Mouse (Mus musculus) forebrain, embryonic 13.5 days (tissue): ENCODE data around the gene Farsa. TPM values are rescaled to one million over a fixed set of nuclear protein-coding genes. Genes with fewer than 3 reads are reported as not detected.

Source experiments
- microRNA-seq: library from miRNA; unstranded; fragments of <30 nt; microRNA quantifications from one replicate; pipeline ENCODE4, GENCODE M21; 2016
- polyA plus RNA-seq: library from polyadenylated mRNA; unstranded; fragments of >200 nt; fragmentation: Nextera tagmentation; extraction: Ambion mirVana; gene quantifications from 2 replicates; pipeline ENCODE4 v1.2.1, GENCODE M21; 2015

The Farsa gene
- polyA plus RNA-seq, 1 experiment from 2014 or later: 123 TPM

Small RNAs within 50 kb of the gene (microRNA-seq; reads per million reads assigned to microRNA genes)
- 3.5 reads per million, percentile 7 among the genes with 10 or more reads in this experiment for gene Mir7069

Other genes starting within 250 kb of the Farsa start
- 35.2 and 35.4 TPM in 2 replicates for gene Ier2, start 194.1 kb upstream of the Farsa start, polyA plus RNA-seq
- 53.5 and 59.1 TPM in 2 replicates for gene Trmt1, start 170.7 kb upstream of the Farsa start, polyA plus RNA-seq
- 16.1 and 18.6 TPM in 2 replicates for gene Nacc1, start 169.1 kb upstream of the Farsa start, polyA plus RNA-seq
- 1.9 and 2.1 TPM in 2 replicates for gene Lyl1, start 155.5 kb upstream of the Farsa start, polyA plus RNA-seq
- 3.7 and 3.8 TPM in 2 replicates for gene G430095P16Rik, start 134.0 kb upstream of the Farsa start, polyA plus RNA-seq
- 127 and 145 TPM in 2 replicates for gene Nfix, start 56.6 kb upstream of the Farsa start, polyA plus RNA-seq
- gene Dand5, start 34.2 kb upstream of the Farsa start, polyA plus RNA-seq: 7.3 and 8.2 TPM in 2 replicates
- gene Gadd45gip1, start 25.5 kb upstream of the Farsa start, polyA plus RNA-seq: 42.6 and 47.0 TPM in 2 replicates
- gene Rad23a, start 16.3 kb upstream of the Farsa start, polyA plus RNA-seq: 93.9 and 114 TPM in 2 replicates
- 549 and 569 TPM in 2 replicates for gene Calr, start 10.1 kb upstream of the Farsa start, polyA plus RNA-seq
- 80.3 and 85.1 TPM in 2 replicates for gene Syce2, start 15.1 kb downstream of the Farsa start, polyA plus RNA-seq
- gene Gcdh, start 36.9 kb downstream of the Farsa start, polyA plus RNA-seq: 33.2 and 34.2 TPM in 2 replicates
- 0.74 and 1.2 TPM in 2 replicates for gene Klf1, start 44.9 kb downstream of the Farsa start, polyA plus RNA-seq
- 6.9 and 9.4 TPM in 2 replicates for gene Dnase2a, start 51.6 kb downstream of the Farsa start, polyA plus RNA-seq
- 31.6 and 37.3 TPM in 2 replicates for gene Mast1, start 80.4 kb downstream of the Farsa start, polyA plus RNA-seq
- gene Rtbdn, start 90.0 kb downstream of the Farsa start, polyA plus RNA-seq: 1.2 and 1.8 TPM in 2 replicates
- gene Gm49661, start 112.4 kb downstream of the Farsa start, polyA plus RNA-seq: not detected in 2 replicates
- 1,640 and 1,662 TPM in 2 replicates for gene Prdx2, start 112.6 kb downstream of the Farsa start, polyA plus RNA-seq
- gene Rnaseh2a, start 112.8 kb downstream of the Farsa start, polyA plus RNA-seq: 119 and 124 TPM in 2 replicates
- gene Junb, start 121.7 kb downstream of the Farsa start, polyA plus RNA-seq: 3.4 and 4.2 TPM in 2 replicates
- 16.8 and 21.5 TPM in 2 replicates for gene Hook2, start 133.6 kb downstream of the Farsa start, polyA plus RNA-seq
- not detected in 2 replicates for gene Best2, start 157.5 kb downstream of the Farsa start, polyA plus RNA-seq
- 166 and 168 TPM in 2 replicates for gene Asna1, start 168.3 kb downstream of the Farsa start, polyA plus RNA-seq
- gene Trir, start 169.8 kb downstream of the Farsa start, polyA plus RNA-seq: 125 and 154 TPM in 2 replicates
- 46.4 and 49.4 TPM in 2 replicates for gene Tnpo2, start 179.9 kb downstream of the Farsa start, polyA plus RNA-seq
- gene Fbxw9, start 203.1 kb downstream of the Farsa start, polyA plus RNA-seq: 39.4 and 49.1 TPM in 2 replicates
- 0.88 and 0.93 TPM in 2 replicates for gene Gm5741, start 211.0 kb downstream of the Farsa start, polyA plus RNA-seq
- gene Dhps, start 214.8 kb downstream of the Farsa start, polyA plus RNA-seq: 79.5 TPM in 2 replicates
- gene Wdr83os, start 223.8 kb downstream of the Farsa start, polyA plus RNA-seq: 136 and 137 TPM in 2 replicates
- gene Wdr83, start 224.3 kb downstream of the Farsa start, polyA plus RNA-seq: 52.9 and 57.8 TPM in 2 replicates
- gene Man2b1, start 226.3 kb downstream of the Farsa start, polyA plus RNA-seq: 14.6 and 14.7 TPM in 2 replicates